Mouse (Mus musculus): Measurements from ENCODE around the gene Tead3. TPM values are rescaled to one million over a fixed set of nuclear protein-coding genes. Genes with fewer than 3 reads are reported as not detected.

Gene Tead3
- total and polyA plus RNA-seq, 3 experiments: 0.42 TPM; not detected in 2

DNA sequence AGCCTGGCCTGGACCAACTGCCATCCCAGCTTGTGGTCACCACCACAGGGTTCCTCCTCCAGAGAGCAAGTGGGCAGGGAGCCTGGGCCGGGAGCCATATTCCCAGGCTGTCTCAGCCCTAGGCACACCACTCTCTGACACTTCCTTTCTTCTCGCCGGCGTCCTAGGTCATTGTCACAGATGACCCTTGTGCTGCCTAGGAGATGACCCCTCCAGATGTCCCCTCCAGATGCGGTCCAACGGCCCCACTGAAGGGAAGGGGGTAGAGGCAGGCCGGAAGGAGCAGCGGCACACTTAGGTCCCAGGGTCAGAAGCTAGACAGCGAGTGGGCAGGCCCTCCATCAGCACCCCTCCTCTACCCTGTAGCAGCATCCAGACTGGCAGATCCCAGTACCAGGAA lies 50.3 kb downstream of the Tead3 start:
- H3K9me3 ChIP-seq (replicated peaks; ENCODE audit: low read length): peaks cover 3% of the 10 kb centered on the region
- in situ Hi-C loops (cut with MboI; ENCODE audit: low pct_ligation_motif_present, low pct_unique_long_range_greater_than_20kb, low sequenced_read_pairs) (loop anchor here (25.0 kb wide), 1 partner anchor 213 kb away; the partner anchor contains the start of gene Tcp11), dilution Hi-C loops (cut with MboI; ENCODE audit: extremely low pct_ligation_motif_present, extremely low pct_unique_long_range_greater_than_20kb, low sequenced_read_pairs) (no loop called here)
- no peaks in the 10 kb centered on the region for H3K27me3 ChIP-seq (replicated peaks)
- no peaks in the 10 kb centered on the region for H3K79me2 ChIP-seq (replicated peaks; ENCODE audit: control insufficient read depth, extremely low read depth, insufficient read depth, poor library complexity, severe bottlenecking)
- H3K4me3 ChIP-seq (replicated peaks in 1 of 3; ENCODE audit: low read depth in 2 of 3, low read length in 2 of 3, poor library complexity in 1 of 3): no peak overlapping the region
- no peak overlapping the region for H3K9ac ChIP-seq (ENCODE audit: insufficient read depth, low read depth)
- TF ChIP-seq CTCF (conservative IDR thresholded peaks at IDR 0.05 in 1 of 2, IDR thresholded peaks at IDR 0.05 in 1 of 2; ENCODE audit: low read depth in 2 of 2, low read length in 2 of 2): no peak
- H3K36me3 ChIP-seq (replicated peaks in 1 of 2; ENCODE audit: control insufficient read depth in 1 of 2, insufficient read depth in 1 of 2, low read length in 1 of 2): peaks cover 32 to 62% of the 10 kb centered on the region in 2 experiments
- H3K4me2 ChIP-seq (ENCODE audit: insufficient read depth, low read depth, poor library complexity, severe bottlenecking): no peak overlapping the region
- H3K27ac ChIP-seq (ENCODE audit: insufficient read depth, low read depth): no peak overlapping the region
- peaks cover under 1 to 35% of the 10 kb centered on the region in 2 experiments for H3K4me1 ChIP-seq (ENCODE audit: control insufficient read depth in 1 of 2, insufficient read depth in 2 of 2)
- no peak for DNase-seq (ENCODE audit: extremely low read depth)

DNA sequence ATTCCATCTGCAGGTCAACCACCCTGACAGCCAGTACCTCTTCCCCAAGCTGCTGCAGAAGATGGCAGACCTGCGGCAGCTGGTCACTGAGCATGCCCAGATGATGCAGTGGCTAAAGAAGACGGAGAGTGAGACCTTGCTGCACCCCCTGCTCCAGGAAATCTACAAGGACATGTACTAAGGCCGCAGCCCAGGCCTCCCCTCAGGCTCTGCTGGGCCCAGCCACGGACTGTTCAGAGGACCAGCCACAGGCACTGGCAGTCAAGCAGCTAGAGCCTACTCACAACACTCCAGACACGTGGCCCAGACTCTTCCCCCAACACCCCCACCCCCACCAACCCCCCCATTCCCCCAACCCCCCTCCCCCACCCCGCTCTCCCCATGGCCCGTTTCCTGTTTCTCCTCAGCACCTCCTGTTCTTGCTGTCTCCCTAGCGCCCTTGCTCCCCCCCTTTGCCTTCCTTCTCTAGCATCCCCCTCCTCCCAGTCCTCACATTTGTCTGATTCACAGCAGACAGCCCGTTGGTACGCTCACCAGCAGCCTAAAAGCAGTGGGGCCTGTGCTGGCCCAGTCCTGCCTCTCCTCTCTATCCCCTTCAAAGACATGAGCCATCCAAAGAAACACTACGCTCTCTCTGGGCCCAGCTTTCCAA lies 50.8 kb downstream of the Tead3 start:
- dilution Hi-C loops (cut with MboI; ENCODE audit: extremely low pct_ligation_motif_present, extremely low pct_unique_long_range_greater_than_20kb, low sequenced_read_pairs): no loop called here
- H3K9ac ChIP-seq (ENCODE audit: insufficient read depth, low read depth): no peak overlapping the region
- no peaks in the 10 kb centered on the region for H3K27me3 ChIP-seq (replicated peaks)
- no peak for DNase-seq (ENCODE audit: extremely low read depth)
- no peak for TF ChIP-seq NRF1 (IDR thresholded peaks at IDR 0.05; ENCODE audit: low read depth, low read length)
- no peak for TF ChIP-seq MYC (IDR thresholded peaks at IDR 0.05; ENCODE audit: low read depth, low read length)
- TF ChIP-seq MEF2A (IDR thresholded peaks at IDR 0.05; ENCODE audit: borderline replicate concordance, low read depth, low read length): no peak
- TF ChIP-seq TCF12 (IDR thresholded peaks at IDR 0.05; ENCODE audit: low read depth, low read length): no peak
- TF ChIP-seq ELF1 (IDR thresholded peaks at IDR 0.05; ENCODE audit: low read depth, low read length): no peak
- no peak for TF ChIP-seq CHD2 (IDR thresholded peaks at IDR 0.05; ENCODE audit: low read length)
- TF ChIP-seq POLR2A (IDR thresholded peaks at IDR 0.05; ENCODE audit: low read depth, low read length): no peak
- TF ChIP-seq SMC3 (IDR thresholded peaks at IDR 0.05; ENCODE audit: low read depth, low read length): no peak
- no peaks in the 10 kb centered on the region for H3K79me2 ChIP-seq (replicated peaks; ENCODE audit: control insufficient read depth, extremely low read depth, insufficient read depth, poor library complexity, severe bottlenecking)
- peaks cover 32 to 62% of the 10 kb centered on the region in 2 experiments for H3K36me3 ChIP-seq (replicated peaks in 1 of 2; ENCODE audit: control insufficient read depth in 1 of 2, insufficient read depth in 1 of 2, low read length in 1 of 2)
- no peak overlapping the region for H3K4me2 ChIP-seq (ENCODE audit: insufficient read depth, low read depth, poor library complexity, severe bottlenecking)
- no peaks in the 10 kb centered on the region for H3K9me3 ChIP-seq (replicated peaks; ENCODE audit: low read length)
- peaks cover 5 to 40% of the 10 kb centered on the region in 2 experiments for H3K4me1 ChIP-seq (ENCODE audit: control insufficient read depth in 1 of 2, insufficient read depth in 2 of 2)
- no peak overlapping the region for H3K4me3 ChIP-seq (replicated peaks in 1 of 3; ENCODE audit: low read depth in 2 of 3, low read length in 2 of 3, poor library complexity in 1 of 3)
- H3K27ac ChIP-seq (ENCODE audit: insufficient read depth, low read depth): no peak overlapping the region
- in situ Hi-C loops (cut with MboI; ENCODE audit: low pct_ligation_motif_present, low pct_unique_long_range_greater_than_20kb, low sequenced_read_pairs): loop anchor here (25.0 kb wide), 1 partner anchor 212 kb away; the partner anchor contains the start of gene Tcp11

DNA sequence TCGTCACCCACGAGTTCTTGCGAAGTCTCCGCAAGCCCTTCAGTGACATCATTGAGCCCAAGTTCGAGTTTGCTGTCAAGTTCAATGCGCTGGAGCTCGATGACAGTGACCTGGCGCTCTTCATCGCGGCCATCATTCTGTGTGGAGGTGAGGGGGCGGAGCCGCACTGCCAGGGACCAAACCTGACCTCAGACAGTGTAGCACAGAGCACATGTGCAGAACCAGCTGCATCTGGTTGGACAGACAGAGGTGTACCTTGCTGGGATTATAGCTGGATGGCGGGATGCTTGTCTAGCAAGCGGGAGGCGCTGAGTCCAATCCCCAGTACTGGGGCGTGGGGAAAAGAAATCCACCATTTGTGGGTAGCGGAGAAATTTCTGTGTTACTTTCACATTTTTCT lies 51.7 kb downstream of the Tead3 start:
- Histone ChIP-seq H3K4me2 (ENCODE audit: insufficient read depth, low read depth, poor library complexity, severe bottlenecking) (no peak overlapping the region), H3K27me3 (replicated peaks) (no peaks in the 10 kb centered on the region), H3K9me3 (replicated peaks; ENCODE audit: low read length) (no peaks in the 10 kb centered on the region), H3K36me3 (replicated peaks in 1 of 2; ENCODE audit: control insufficient read depth in 1 of 2, insufficient read depth in 1 of 2, low read length in 1 of 2) (peaks cover 32 to 62% of the 10 kb centered on the region in 2 experiments), H3K4me1 (ENCODE audit: control insufficient read depth in 1 of 2, insufficient read depth in 2 of 2) (peaks cover 11 to 49% of the 10 kb centered on the region in 2 experiments), H3K4me3 (replicated peaks in 1 of 3; ENCODE audit: low read depth in 2 of 3, low read length in 2 of 3, poor library complexity in 1 of 3) (no peak overlapping the region), H3K79me2 (replicated peaks; ENCODE audit: control insufficient read depth, extremely low read depth, insufficient read depth, poor library complexity, severe bottlenecking) (no peaks in the 10 kb centered on the region), H3K27ac (ENCODE audit: insufficient read depth, low read depth) (no peak overlapping the region), H3K9ac (ENCODE audit: insufficient read depth, low read depth) (no peak overlapping the region)
- dilution Hi-C loops (cut with MboI; ENCODE audit: extremely low pct_ligation_motif_present, extremely low pct_unique_long_range_greater_than_20kb, low sequenced_read_pairs): no loop called here
- no peak for DNase-seq (ENCODE audit: extremely low read depth)
- TF ChIP-seq MYC (IDR thresholded peaks at IDR 0.05; ENCODE audit: low read depth, low read length) (no peak), ELF1 (IDR thresholded peaks at IDR 0.05; ENCODE audit: low read depth, low read length) (no peak), USF2 (conservative IDR thresholded peaks at IDR 0.05; ENCODE audit: low read depth, low read length) (no peak), MAZ (IDR thresholded peaks at IDR 0.05; ENCODE audit: low read depth, low read length) (no peak), MAFK (IDR thresholded peaks at IDR 0.05; ENCODE audit: insufficient replicate concordance, low read length) (no peak), KAT2A (IDR thresholded peaks at IDR 0.05; ENCODE audit: insufficient replicate concordance, low read length) (no peak), JUN (IDR thresholded peaks at IDR 0.05; ENCODE audit: insufficient read depth, low read depth, low read length) (no peak), GABPA (IDR thresholded peaks at IDR 0.05; ENCODE audit: insufficient replicate concordance, low read depth, low read length) (no peak), TCF12 (IDR thresholded peaks at IDR 0.05; ENCODE audit: low read depth, low read length) (no peak), E2F4 (IDR thresholded peaks at IDR 0.05; ENCODE audit: insufficient replicate concordance, low read depth, low read length) (no peak), IRF4 (IDR thresholded peaks at IDR 0.05; ENCODE audit: low read depth, low read length) (no peak), ZMIZ1 (IDR thresholded peaks at IDR 0.05; ENCODE audit: low read depth, low read length) (no peak), MEF2A (IDR thresholded peaks at IDR 0.05; ENCODE audit: borderline replicate concordance, low read depth, low read length) (no peak), EP300 (IDR thresholded peaks at IDR 0.05; ENCODE audit: low read length) (no peak), SIN3A (IDR thresholded peaks at IDR 0.05; ENCODE audit: low read length) (no peak), ZKSCAN1 (IDR thresholded peaks at IDR 0.05; ENCODE audit: borderline replicate concordance, low read depth, low read length) (no peak), SMC3 (IDR thresholded peaks at IDR 0.05; ENCODE audit: low read depth, low read length) (no peak), POLR2AphosphoS2 (IDR thresholded peaks at IDR 0.05; ENCODE audit: low read depth, low read length) (no peak)
- in situ Hi-C loops (cut with MboI; ENCODE audit: low pct_ligation_motif_present, low pct_unique_long_range_greater_than_20kb, low sequenced_read_pairs): no loop called here
